In genomic region chr10:116931497-116932179, GRCm38 (mm10) we compare ENCODE assay signal across 16 mouse cellular contexts. TPM values are rescaled to one million over a fixed set of nuclear protein-coding genes. Genes with fewer than 3 reads are reported as not detected.
DNase-seq lines count a peak whose midpoint lies in the region; ATAC-seq and TF ChIP-seq lines count a peak whose summit lies in the region.
"Had no signal": no experiment of that assay in that cellular context is flagged by ENCODE, and none has a peak within 500 bp of the region (broad histone marks: within the 10 kb centered on the region; RNA-seq: fewer than 3 reads in every experiment).

No protein-coding gene starts in this region.

- H3K36me3 ChIP-seq in myocyte (ENCODE audit: control insufficient read depth, insufficient read depth): peaks cover 5% of the 10 kb centered on the region
- H3K36me3 ChIP-seq: stomach, embryonic 15.5 days had no signal

- no peak overlapping the region for H3K4me3 ChIP-seq in myocyte
- H3K4me3 ChIP-seq: embryonic facial prominence, embryonic 12.5 days; heart, adult 2 months; stomach, embryonic 15.5 days had no signal

- no peak overlapping the region for H3ac ChIP-seq in myocyte (ENCODE audit: control insufficient read depth, insufficient read length)

- no peak for TF ChIP-seq POLR2A in myocyte (IDR thresholded peaks at IDR 0.05; ENCODE audit: insufficient read length, low read depth)

- peak; percentile 39 for DNase-seq in adrenal gland, postnatal 25 days
- DNase-seq in adrenal gland, adult 8-10 months: no peak
- DNase-seq in left cerebral cortex, adult 18-20 months (ENCODE audit: low spot score in 2 of 2): peak; percentile 18 to 43
- no peak for DNase-seq in left cerebral cortex, adult 8-10 months (ENCODE audit: low spot score in 2 of 2)
- DNase-seq in Patski (ENCODE audit: low read depth, low spot score): no peak
- no peak for DNase-seq in gastrocnemius, postnatal 14 days
- no peak for DNase-seq in thymus, adult 18-20 months
- DNase-seq: heart, adult 2 months; kidney, adult 2 months; layer of hippocampus, postnatal 36 days had no signal

- intact Hi-C loops in gastrocnemius, postnatal 14 days (cut with DNase I; ENCODE audit: low total_unique reads): no loop called here

- no peaks in the 10 kb centered on the region for H3K79me2 ChIP-seq in myocyte (ENCODE audit: control insufficient read depth, insufficient read depth)

- H3K27me3 ChIP-seq in Patski: no peaks in the 10 kb centered on the region
- H3K27me3 ChIP-seq in myocyte (ENCODE audit: control insufficient read depth, insufficient read depth, insufficient read length): no peaks in the 10 kb centered on the region
- H3K27me3 ChIP-seq: embryonic facial prominence, embryonic 12.5 days; stomach, embryonic 15.5 days had no signal

- in situ Hi-C loops in Patski (cut with MboI; ENCODE audit: low pct_unique_long_range_greater_than_20kb): loop anchor here (25.0 kb wide), 1 partner anchor 281 kb away; the partner anchor contains the start of gene Yeats4

- POLR2A ChIA-PET in Patski (lab: Charles Lee): no interaction called here

- TF ChIP-seq CTCF in Patski (IDR thresholded peaks at IDR 0.05): no peak

- CTCF ChIA-PET in Patski (lab: Charles Lee): interaction anchor here (0.7 kb wide), 1 partner anchor 17 kb away, joined by 3 read pairs; no protein-coding TSS in a partner anchor

- ATAC-seq in Patski: peak; percentile 26
- ATAC-seq: forebrain, embryonic 14.5 days had no signal

- peak overlapping the region; percentile 46 for H3K4me2 ChIP-seq in myocyte (ENCODE audit: low read depth)
- H3K4me2 ChIP-seq: embryonic facial prominence, embryonic 12.5 days; stomach, embryonic 15.5 days had no signal

TF ChIP-seq in myocyte, 11 proteins besides CTCF, POLR2A, EP300 and RAD21:
- TF ChIP-seq USF1 (IDR thresholded peaks at IDR 0.05; ENCODE audit: low read depth) (no peak), REST (IDR thresholded peaks at IDR 0.05; ENCODE audit: insufficient read depth, insufficient read length) (no peak), TCF3 (IDR thresholded peaks at IDR 0.05; ENCODE audit: insufficient read length, low read depth) (no peak), TCF12 (IDR thresholded peaks at IDR 0.05; ENCODE audit: insufficient read depth, poor library complexity, severe bottlenecking) (no peak), MYOD1 (IDR thresholded peaks at IDR 0.05; ENCODE audit: control insufficient read depth in 1 of 3, insufficient read length in 2 of 3, low read depth in 2 of 3) (no peak), POLR2AphosphoS2 (IDR thresholded peaks at IDR 0.05; ENCODE audit: insufficient read length, low read depth) (no peak), SRF (IDR thresholded peaks at IDR 0.05; ENCODE audit: control insufficient read depth, insufficient read length, low read depth) (no peak), CEBPB (IDR thresholded peaks at IDR 0.05; ENCODE audit: insufficient read depth, poor library complexity, severe bottlenecking) (no peak), MYOG (IDR thresholded peaks at IDR 0.05; ENCODE audit: control insufficient read depth in 1 of 3, insufficient read depth in 1 of 3, insufficient read length in 2 of 3, low read depth in 2 of 3) (no peak), MAX (IDR thresholded peaks at IDR 0.05; ENCODE audit: low read depth) (no peak), E2F4 (IDR thresholded peaks at IDR 0.05; ENCODE audit: insufficient read depth) (no peak)

RNA-seq across cellular contexts. Expression of gene Rab3ip, which starts 18.9 kb away (rescaled TPM):
- 34.2 and 38.0 TPM in 2 replicates for total RNA-seq in adrenal gland, postnatal 25 days (2021)
- total RNA-seq in adrenal gland, adult 8-10 months (2022): 10 to 100 TPM; 32.8 to 50.0 (median 37.1) TPM
- 10 to 100 TPM; 43.3 to 44.8 TPM for total RNA-seq in left cerebral cortex, adult 18-20 months (2021)
- 10 to 100 TPM; 37.9 to 43.1 (median 39.6) TPM for total RNA-seq in left cerebral cortex, adult 8-10 months (2022)
- polyA plus RNA-seq in Patski (2021): 198 TPM
- polyA plus RNA-seq in myocyte (2012; fragmentation: generic; extraction: Trizol): 29.1 TPM
- 10 to 100 TPM; 16.2 to 17.3 TPM for total RNA-seq in gastrocnemius, postnatal 14 days (2021)

RNA-seq across cellular contexts. Expression of gene Myrfl, which starts 34.9 kb away (rescaled TPM):
- total RNA-seq in adrenal gland, postnatal 25 days (2021): 0.09 and 0.29 TPM in 2 replicates
- total RNA-seq in adrenal gland, adult 8-10 months (2022): under 1 TPM in 3 of 4 experiments, not detected in 1; 0.14 to 0.30 (median 0.25) TPM
- total RNA-seq in left cerebral cortex, adult 18-20 months (2021): under 1 TPM; 0.14 TPM
- total RNA-seq in left cerebral cortex, adult 8-10 months (2022): under 1 TPM in 1 of 4 experiments, not detected in 3; 0.16 TPM
- 0.06 TPM for polyA plus RNA-seq in Patski (2021)
- 0.04 TPM for polyA plus RNA-seq in myocyte (2012; fragmentation: generic; extraction: Trizol)
- total RNA-seq in gastrocnemius, postnatal 14 days (2021): under 1 TPM; 0.11 to 0.39 TPM
- total RNA-seq: liver, adult 2 months had no signal
- polyA plus RNA-seq: liver, adult 2 months had no signal

RNA-seq across cellular contexts. Expression of gene Gm10271, which starts 40.8 kb away (rescaled TPM):
- total RNA-seq in adrenal gland, postnatal 25 days (2021): not detected in 2 replicates
- total RNA-seq in adrenal gland, adult 8-10 months (2022): not detected
- not detected for total RNA-seq in left cerebral cortex, adult 18-20 months (2021)
- total RNA-seq in left cerebral cortex, adult 8-10 months (2022): not detected
- polyA plus RNA-seq in Patski (2021) (not detected), myocyte (2012; fragmentation: generic; extraction: Trizol) (not detected)
- total RNA-seq in gastrocnemius, postnatal 14 days (2021): not detected
- total RNA-seq: heart, adult 2 months; layer of hippocampus, postnatal 36 days; liver, adult 2 months had no signal
- polyA plus RNA-seq: embryonic facial prominence, embryonic 12.5 days; forebrain, embryonic 14.5 days; heart, adult 2 months; hindbrain, embryonic 11.5 days; kidney, adult 2 months; liver, adult 2 months; stomach, embryonic 15.5 days had no signal

RNA-seq across cellular contexts. Expression of gene Best3, which starts 54.5 kb away (rescaled TPM):
- total RNA-seq in adrenal gland, postnatal 25 days (2021): 0.33 and 0.49 TPM in 2 replicates
- 1 to 10 TPM in 1 of 4 experiments, under 1 TPM in 3; 0.31 to 1.0 (median 0.69) TPM for total RNA-seq in adrenal gland, adult 8-10 months (2022)
- under 1 TPM; 0.19 to 0.26 TPM for total RNA-seq in left cerebral cortex, adult 18-20 months (2021)
- total RNA-seq in left cerebral cortex, adult 8-10 months (2022): under 1 TPM in 3 of 4 experiments, not detected in 1; 0.11 to 0.26 (median 0.25) TPM
- not detected for polyA plus RNA-seq in Patski (2021)
- polyA plus RNA-seq in myocyte (2012; fragmentation: generic; extraction: Trizol): 1.4 TPM
- total RNA-seq in gastrocnemius, postnatal 14 days (2021): 10 to 100 TPM in 1 of 2 experiments, 1 to 10 TPM in 1; 9.2 to 11.7 TPM
- total RNA-seq: liver, adult 2 months had no signal
- polyA plus RNA-seq: forebrain, embryonic 14.5 days; liver, adult 2 months had no signal

Comparison
In these comparisons a context has a peak if more than half of its experiments do, and no peak if none do; other contexts are left out.
1. DNase-seq: peak in adrenal gland, postnatal 25 days (single experiment) and left cerebral cortex, adult 18-20 months (2 of 2); none in adrenal gland, adult 8-10 months (single experiment), left cerebral cortex, adult 8-10 months (0 of 2), Patski (single experiment), gastrocnemius, postnatal 14 days (single experiment) and thymus, adult 18-20 months (0 of 2).